Comparison of ENCODE assay signal across 9 mouse cellular contexts in the genomic region with DNA sequence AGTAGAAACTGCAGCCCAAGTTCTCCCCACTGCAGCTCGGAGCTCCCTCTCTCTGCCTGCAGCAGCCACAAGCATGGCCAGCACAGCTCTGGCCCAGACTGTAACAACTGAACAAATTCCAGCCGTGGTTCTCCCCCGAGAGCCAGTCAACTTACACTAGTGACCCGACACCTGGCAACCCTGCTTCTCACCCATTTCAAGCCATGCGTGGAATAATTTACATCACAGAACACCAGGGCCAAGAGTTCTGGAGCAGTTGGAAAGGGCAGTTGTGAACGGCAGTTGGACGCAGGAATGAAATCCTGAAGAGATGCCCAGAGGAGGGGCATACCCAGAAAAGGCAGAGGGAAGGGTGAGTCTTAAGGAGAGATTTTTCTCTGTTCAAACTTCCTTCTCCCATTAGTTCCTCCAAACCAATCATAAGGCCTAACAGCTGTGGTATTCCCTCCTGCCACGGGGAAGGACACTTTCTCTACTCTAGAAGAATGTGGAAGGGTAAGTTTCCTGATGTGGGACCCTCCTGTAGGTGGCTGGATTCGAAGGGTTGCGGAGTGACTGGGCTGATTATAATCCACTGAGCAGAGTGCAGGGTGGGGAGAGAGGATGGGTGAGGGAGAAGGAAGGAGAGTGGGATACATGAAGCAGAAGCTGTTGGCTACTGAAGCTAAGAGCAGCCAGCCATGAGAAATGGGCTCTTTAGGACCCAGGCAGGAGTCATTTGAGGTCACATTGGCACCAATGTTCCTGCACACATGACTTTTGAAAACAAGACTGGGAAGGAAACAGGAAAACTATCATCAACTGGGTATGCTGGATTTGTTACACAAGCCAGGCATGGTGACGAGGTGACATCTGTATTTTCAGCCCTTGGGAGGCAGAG. TPM values are rescaled to one million over a fixed set of nuclear protein-coding genes. Genes with fewer than 3 reads are reported as not detected.
DNase-seq lines count a peak whose midpoint lies in the region; ATAC-seq and TF ChIP-seq lines count a peak whose summit lies in the region.
"Had no signal": no experiment of that assay in that cellular context is flagged by ENCODE, and none has a peak within 500 bp of the region (broad histone marks: within the 10 kb centered on the region; RNA-seq: fewer than 3 reads in every experiment).

No protein-coding gene starts in this region.

- H3K36me3 ChIP-seq in hindbrain, embryonic 10.5 days = peaks cover 20% of the 10 kb centered on the region
- peaks cover 25% of the 10 kb centered on the region for H3K36me3 ChIP-seq in hindbrain, embryonic 14.5 days (replicated peaks; ENCODE audit: control insufficient read depth, insufficient read depth)
- H3K36me3 ChIP-seq in embryonic facial prominence, embryonic 14.5 days (ENCODE audit: control insufficient read depth, insufficient read depth, low read length) = peaks cover 21% of the 10 kb centered on the region; the same call in 1 of the 2 replicates
- H3K36me3 ChIP-seq in liver, postnatal 0 days (replicated peaks; ENCODE audit: insufficient read depth, low read length) = peaks cover 13% of the 10 kb centered on the region

- TF ChIP-seq CTCF in liver, postnatal 0 days (IDR thresholded peaks at IDR 0.05; ENCODE audit: low read depth) = no peak

- no peak for DNase-seq in hindbrain, embryonic 10.5 days (ENCODE audit: low spot score)
- no peak for DNase-seq in hindbrain, embryonic 14.5 days (ENCODE audit: low spot score)
- no peak for DNase-seq in embryonic facial prominence, embryonic 14.5 days (ENCODE audit: low spot score)
- peak; percentile 68 for DNase-seq in kidney, adult 18-20 months
- DNase-seq in lung, postnatal 10 days = peak; percentile 75
- no peak for DNase-seq in liver
- DNase-seq in liver, postnatal 0 days = no peak
- no peak for DNase-seq in left cerebral cortex, postnatal 4 days

- H3K9ac ChIP-seq in hindbrain, embryonic 14.5 days = no peak overlapping the region
- 0 out of 2 replicates have a peak overlapping the region, but pooled peaks have one; percentile 20 for H3K9ac ChIP-seq in embryonic facial prominence, embryonic 14.5 days (ENCODE audit: low read depth, low read length)
- no peak overlapping the region for H3K9ac ChIP-seq in liver, postnatal 0 days (replicated peaks)
- H3K9ac ChIP-seq: midbrain, embryonic 15.5 days had no signal

- no peak overlapping the region for H3K4me3 ChIP-seq in hindbrain, embryonic 10.5 days
- no peak overlapping the region for H3K4me3 ChIP-seq in hindbrain, embryonic 14.5 days (replicated peaks; ENCODE audit: low read length)
- H3K4me3 ChIP-seq in embryonic facial prominence, embryonic 14.5 days (ENCODE audit: low read depth, low read length) = no peak overlapping the region
- H3K4me3 ChIP-seq in liver, postnatal 0 days (ENCODE audit: low read depth, low read length) = no peak overlapping the region
- H3K4me3 ChIP-seq: midbrain, embryonic 15.5 days had no signal

- TF ChIP-seq EP300 in liver, postnatal 0 days (IDR thresholded peaks at IDR 0.05; ENCODE audit: low read depth) = no peak

- no peaks in the 10 kb centered on the region for H3K9me3 ChIP-seq in hindbrain, embryonic 10.5 days
- H3K9me3 ChIP-seq in hindbrain, embryonic 14.5 days (ENCODE audit: control insufficient read depth, low read length) = no peaks in the 10 kb centered on the region
- H3K9me3 ChIP-seq in embryonic facial prominence, embryonic 14.5 days (ENCODE audit: control insufficient read depth, low read length) = no peaks in the 10 kb centered on the region
- no peaks in the 10 kb centered on the region for H3K9me3 ChIP-seq in liver, postnatal 0 days (ENCODE audit: low read length)
- H3K9me3 ChIP-seq: midbrain, embryonic 15.5 days had no signal

- 0 out of 2 replicates have a peak overlapping the region, but pooled peaks have one; percentile 16 for H3K27ac ChIP-seq in hindbrain, embryonic 10.5 days
- H3K27ac ChIP-seq in hindbrain, embryonic 14.5 days = no peak overlapping the region
- no peak overlapping the region for H3K27ac ChIP-seq in embryonic facial prominence, embryonic 14.5 days (replicated peaks; ENCODE audit: low read depth, low read length)
- H3K27ac ChIP-seq in liver, postnatal 0 days (ENCODE audit: low read depth) = no peak overlapping the region
- H3K27ac ChIP-seq: midbrain, embryonic 15.5 days had no signal

- ATAC-seq in hindbrain, embryonic 14.5 days (ENCODE audit: low FRiP score) = no peak
- ATAC-seq in embryonic facial prominence, embryonic 14.5 days (ENCODE audit: low read depth) = 0 out of 2 replicates have a peak, but pooled peaks have one; percentile 33
- no peak for ATAC-seq in liver, postnatal 0 days
- ATAC-seq: midbrain, embryonic 15.5 days had no signal

- no peak overlapping the region for H3K4me2 ChIP-seq in hindbrain, embryonic 14.5 days (replicated peaks)
- H3K4me2 ChIP-seq in embryonic facial prominence, embryonic 14.5 days (ENCODE audit: low read depth, low read length) = no peak overlapping the region
- no peak overlapping the region for H3K4me2 ChIP-seq in liver, postnatal 0 days (ENCODE audit: low read depth, low read length)
- H3K4me2 ChIP-seq: midbrain, embryonic 15.5 days had no signal

- intact Hi-C loops in left cerebral cortex, postnatal 4 days (cut with DNase I) = no loop called here

- WGBS in hindbrain, embryonic 10.5 days = 83% methylated on average over 11 of the region's 11 CpGs
- 73% methylated on average over 11 of the region's 11 CpGs for WGBS in hindbrain, embryonic 14.5 days
- 58% methylated on average over 11 of the region's 11 CpGs for WGBS in embryonic facial prominence, embryonic 14.5 days
- 76% methylated on average over 11 of the region's 11 CpGs for WGBS in liver, postnatal 0 days (ENCODE audit: insufficient replicate concordance)

- no peaks in the 10 kb centered on the region for H3K4me1 ChIP-seq in hindbrain, embryonic 10.5 days (replicated peaks)
- H3K4me1 ChIP-seq in hindbrain, embryonic 14.5 days (replicated peaks; ENCODE audit: control insufficient read depth, insufficient read depth, low read length) = no peaks in the 10 kb centered on the region
- no peaks in the 10 kb centered on the region for H3K4me1 ChIP-seq in embryonic facial prominence, embryonic 14.5 days (ENCODE audit: control insufficient read depth, insufficient read depth, low read length)
- H3K4me1 ChIP-seq in liver, postnatal 0 days (ENCODE audit: insufficient read depth) = no peaks in the 10 kb centered on the region; the same call in 1 of the 2 replicates
- H3K4me1 ChIP-seq: midbrain, embryonic 15.5 days had no signal

- H3K27me3 ChIP-seq in hindbrain, embryonic 10.5 days (ENCODE audit: insufficient read depth, poor library complexity, severe bottlenecking) = no peaks in the 10 kb centered on the region
- no peaks in the 10 kb centered on the region for H3K27me3 ChIP-seq in hindbrain, embryonic 14.5 days (ENCODE audit: control insufficient read depth, insufficient read depth, low read length)
- H3K27me3 ChIP-seq in embryonic facial prominence, embryonic 14.5 days (replicated peaks; ENCODE audit: control insufficient read depth, insufficient read depth, low read length) = no peaks in the 10 kb centered on the region
- H3K27me3 ChIP-seq in liver, postnatal 0 days (ENCODE audit: insufficient read depth, low read length) = no peaks in the 10 kb centered on the region
- H3K27me3 ChIP-seq: midbrain, embryonic 15.5 days had no signal

RNA-seq across cellular contexts. Expression of a gene that starts 25.9 kb away (rescaled TPM):
- polyA plus RNA-seq in hindbrain, embryonic 10.5 days (2016; fragmentation: Nextera tagmentation; extraction: Ambion mirVana) = 3.8 and 4.2 TPM in 2 replicates
- 9.8 and 11.7 TPM in 2 replicates for polyA plus RNA-seq in hindbrain, embryonic 14.5 days (2014; fragmentation: Nextera tagmentation; extraction: Ambion mirVana)
- 5.3 and 5.7 TPM in 2 replicates for polyA plus RNA-seq in embryonic facial prominence, embryonic 14.5 days (2014; fragmentation: Nextera tagmentation; extraction: Ambion mirVana)
- polyA plus RNA-seq in liver, postnatal 0 days (2015; fragmentation: Nextera tagmentation; extraction: Ambion mirVana) = 1.8 and 1.9 TPM in 2 replicates
- total RNA-seq in left cerebral cortex, postnatal 4 days (2021) = 10 to 100 TPM; 42.2 to 45.3 TPM

RNA-seq across cellular contexts. Expression of a gene that starts 49.9 kb away (rescaled TPM):
- polyA plus RNA-seq in hindbrain, embryonic 10.5 days (2016; fragmentation: Nextera tagmentation; extraction: Ambion mirVana) = 164 and 209 TPM in 2 replicates
- polyA plus RNA-seq in hindbrain, embryonic 14.5 days (2014; fragmentation: Nextera tagmentation; extraction: Ambion mirVana) = 73.8 and 81.9 TPM in 2 replicates
- polyA plus RNA-seq in embryonic facial prominence, embryonic 14.5 days (2014; fragmentation: Nextera tagmentation; extraction: Ambion mirVana) = 124 and 126 TPM in 2 replicates
- 63.6 and 64.1 TPM in 2 replicates for polyA plus RNA-seq in liver, postnatal 0 days (2015; fragmentation: Nextera tagmentation; extraction: Ambion mirVana)
- total RNA-seq in left cerebral cortex, postnatal 4 days (2021) = 10 to 100 TPM; 47.3 to 58.3 TPM

RNA-seq across cellular contexts. Expression of a gene that starts 58.1 kb away (rescaled TPM):
- polyA plus RNA-seq in hindbrain, embryonic 10.5 days (2016; fragmentation: Nextera tagmentation; extraction: Ambion mirVana) = 55.1 and 80.2 TPM in 2 replicates
- 54.7 and 61.6 TPM in 2 replicates for polyA plus RNA-seq in hindbrain, embryonic 14.5 days (2014; fragmentation: Nextera tagmentation; extraction: Ambion mirVana)
- polyA plus RNA-seq in embryonic facial prominence, embryonic 14.5 days (2014; fragmentation: Nextera tagmentation; extraction: Ambion mirVana) = 55.0 and 63.3 TPM in 2 replicates
- 24.1 and 30.1 TPM in 2 replicates for polyA plus RNA-seq in liver, postnatal 0 days (2015; fragmentation: Nextera tagmentation; extraction: Ambion mirVana)
- 10 to 100 TPM; 23.4 to 28.5 TPM for total RNA-seq in left cerebral cortex, postnatal 4 days (2021)

RNA-seq across cellular contexts. Expression of a gene that starts 59.9 kb away (rescaled TPM):
- polyA plus RNA-seq in hindbrain, embryonic 10.5 days (2016; fragmentation: Nextera tagmentation; extraction: Ambion mirVana) = 57.3 and 59.3 TPM in 2 replicates
- 54.1 and 68.5 TPM in 2 replicates for polyA plus RNA-seq in hindbrain, embryonic 14.5 days (2014; fragmentation: Nextera tagmentation; extraction: Ambion mirVana)
- 86.2 and 92.3 TPM in 2 replicates for polyA plus RNA-seq in embryonic facial prominence, embryonic 14.5 days (2014; fragmentation: Nextera tagmentation; extraction: Ambion mirVana)
- polyA plus RNA-seq in liver, postnatal 0 days (2015; fragmentation: Nextera tagmentation; extraction: Ambion mirVana) = 192 and 213 TPM in 2 replicates
- 10 to 100 TPM; 18.7 to 21.1 TPM for total RNA-seq in left cerebral cortex, postnatal 4 days (2021)

Comparison
In these comparisons a context has a peak if more than half of its experiments do, and no peak if none do; other contexts are left out.
1. DNase-seq: peak in kidney, adult 18-20 months (single experiment) and lung, postnatal 10 days (single experiment); none in hindbrain, embryonic 10.5 days (single experiment), hindbrain, embryonic 14.5 days (single experiment), embryonic facial prominence, embryonic 14.5 days (single experiment), liver (single experiment), liver, postnatal 0 days (single experiment) and left cerebral cortex, postnatal 4 days (single experiment).